Mouse (Mus musculus): ENCODE data around the gene Hspa4l.
"Not testable (repeated sequence)": the region's sequence is repeated elsewhere in the genome, so short reads cannot be mapped to it uniquely, and the experiment has no call there.

Hspa4l gene

GRCm38 (mm10) chr3:40813275-40813674, 69.0 kb downstream of the Hspa4l start:
- no peak for DNase-seq (ENCODE audit: low read depth, low spot score)

- DNase-seq (ENCODE audit: low read depth, low spot score), result not testable (repeated sequence)
These were observed 101.2 kb downstream of the Hspa4l start for GRCm38 (mm10) chr3:40845521-40845920.
